Mouse (Mus musculus): ENCODE results near the gene Susd3. TPM values are rescaled to one million over a fixed set of nuclear protein-coding genes. Genes with fewer than 3 reads are reported as not detected.

The Susd3 gene
- total RNA-seq, 2 experiments from 2014 or later: 0.47 to 1.0 TPM

- DNase-seq: no peak
Observed at GRCm38 (mm10) chr13:49212711-49213500, 35.6 kb downstream of the Susd3 start.

GRCm38 (mm10) chr13:49209306-49209705 is 39.2 kb downstream of the Susd3 start:
- DNase-seq: no peak

- DNase-seq: no peak
Observed at GRCm38 (mm10) chr13:49206341-49206740, 42.2 kb downstream of the Susd3 start.

DNA sequence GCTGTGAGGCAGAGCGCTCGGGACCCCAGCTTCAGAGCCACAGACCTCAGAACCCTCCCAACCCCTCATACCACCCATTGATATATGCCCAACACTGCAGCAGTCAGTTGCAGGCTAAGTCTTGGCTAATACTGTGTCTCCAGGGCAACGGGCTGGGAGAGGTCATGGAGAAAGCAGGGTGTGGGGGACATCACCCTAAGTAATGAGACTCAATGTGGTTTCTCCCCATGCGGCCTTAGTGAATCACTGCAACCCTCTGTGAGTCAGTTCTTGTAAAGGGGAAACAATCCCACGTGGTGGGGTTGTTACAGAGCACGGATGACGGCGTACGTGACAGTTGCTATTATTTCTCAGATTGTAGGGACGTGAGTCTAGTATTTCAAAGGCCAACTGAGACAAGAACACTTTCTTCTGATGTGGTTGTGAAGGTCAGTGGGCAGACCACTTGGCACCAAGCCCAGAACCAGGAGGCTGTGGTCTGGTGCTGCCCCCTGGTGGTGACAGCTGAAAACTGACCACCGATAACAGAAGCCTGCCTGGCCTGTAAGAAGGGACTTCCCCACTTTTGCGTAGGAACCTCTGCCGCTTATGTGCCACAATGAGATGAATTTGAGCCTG is 43.0 kb downstream of the Susd3 start:
- DNase-seq: peak; percentile 88

GRCm38 (mm10) chr13:49202556-49202955 is 46.0 kb downstream of the Susd3 start:
- no peak for DNase-seq

DNA sequence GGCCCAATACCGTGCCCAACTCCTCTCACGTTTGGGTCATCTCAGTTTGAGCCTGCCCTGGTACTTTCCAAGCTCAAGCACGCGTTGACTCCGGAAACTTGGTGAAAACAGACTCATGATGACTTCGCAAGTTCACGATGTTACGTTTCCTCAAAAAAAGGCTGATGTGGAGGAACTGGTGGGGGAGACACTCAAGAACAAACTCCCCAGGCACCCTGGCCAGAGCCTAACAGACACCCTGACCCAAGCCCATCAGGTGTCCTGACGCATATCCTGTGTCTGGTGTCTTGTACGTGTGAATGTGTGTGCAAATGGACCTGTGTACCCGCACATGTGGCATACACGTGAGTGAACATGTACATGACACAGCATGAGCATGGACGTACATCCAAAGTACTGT is 47.8 kb downstream of the Susd3 start:
- no peak for DNase-seq

DNA sequence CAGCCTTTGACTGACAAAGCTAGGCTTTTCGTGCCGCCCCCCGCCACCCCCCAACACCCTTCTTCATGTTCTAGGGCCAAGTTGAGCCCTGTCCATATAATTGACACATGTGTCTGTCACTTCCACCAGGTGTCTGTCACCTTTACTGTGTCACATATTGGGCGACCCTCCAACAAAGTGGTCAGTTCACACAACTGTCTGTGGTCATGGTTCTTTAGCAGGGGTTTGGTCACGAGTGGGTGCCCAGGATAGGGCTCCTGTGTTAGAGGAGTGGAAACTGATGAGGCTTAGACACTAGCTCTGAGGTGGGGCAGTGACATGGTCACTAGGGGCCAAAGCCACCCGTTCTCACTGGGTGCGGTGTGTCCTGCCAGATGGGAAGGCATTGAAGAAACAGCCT is 48.6 kb downstream of the Susd3 start:
- DNase-seq: no peak

- no peak for DNase-seq
Observed at GRCm38 (mm10) chr13:49198734-49199133, 49.8 kb downstream of the Susd3 start.

DNA sequence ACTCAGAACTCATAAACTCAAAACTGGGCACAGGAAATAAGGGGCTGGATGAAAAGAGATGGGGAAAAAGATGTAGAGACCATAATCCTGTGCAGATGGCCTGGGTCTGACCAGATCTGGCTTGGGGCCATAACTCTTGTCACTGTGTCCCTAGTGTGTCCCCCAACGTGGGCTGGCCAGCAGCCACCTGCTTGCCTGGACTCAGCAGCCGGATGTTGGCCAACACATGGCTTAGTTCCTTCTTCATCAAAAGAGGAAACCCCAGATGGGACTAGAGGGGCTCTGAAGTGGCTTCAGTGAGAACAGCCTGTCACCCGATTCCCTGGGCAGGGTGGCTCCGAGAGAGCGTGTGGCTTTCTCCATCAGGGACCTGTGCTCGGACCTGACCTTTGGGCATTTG is 51.7 kb downstream of the Susd3 start:
- no peak for DNase-seq

DNA sequence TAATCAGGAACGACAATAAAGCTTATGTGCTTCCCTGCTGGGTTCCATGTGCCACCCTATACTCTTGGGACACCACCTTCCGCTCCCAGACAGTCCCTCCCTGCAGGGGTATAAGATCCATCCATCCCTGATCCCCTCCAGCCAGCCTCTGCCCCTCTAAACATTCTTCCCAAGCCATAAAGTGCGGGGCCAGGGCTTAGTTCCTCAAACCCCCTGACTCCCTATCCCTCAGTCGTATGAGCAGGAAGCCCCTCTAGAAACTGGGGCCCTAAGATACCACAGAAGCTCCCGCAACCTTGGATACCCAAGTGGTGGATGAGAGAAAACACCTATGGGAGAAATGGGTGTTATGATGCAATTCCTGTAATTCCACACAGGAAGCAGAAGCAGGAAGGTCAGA is 52.3 kb downstream of the Susd3 start:
- no peak for DNase-seq

DNA sequence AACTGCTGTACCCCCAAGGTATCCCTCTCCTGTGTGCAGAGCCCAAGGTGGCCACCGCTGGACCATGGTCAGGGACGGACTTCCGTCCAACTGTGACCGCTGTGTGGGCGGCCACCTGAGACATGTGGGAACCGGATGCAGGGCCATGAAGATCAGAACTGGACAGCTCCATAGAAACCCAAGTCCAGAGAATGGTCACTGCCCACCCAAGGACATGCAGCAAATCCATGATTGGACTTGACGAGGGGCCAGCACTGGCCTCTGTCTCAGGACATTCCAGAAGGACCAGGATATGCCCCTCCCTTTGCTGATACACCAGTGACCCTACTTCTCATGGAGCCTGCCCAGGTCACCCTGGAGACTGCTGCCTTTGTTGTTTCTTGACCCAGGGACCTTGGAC is 52.9 kb downstream of the Susd3 start:
- no peak for DNase-seq

DNA sequence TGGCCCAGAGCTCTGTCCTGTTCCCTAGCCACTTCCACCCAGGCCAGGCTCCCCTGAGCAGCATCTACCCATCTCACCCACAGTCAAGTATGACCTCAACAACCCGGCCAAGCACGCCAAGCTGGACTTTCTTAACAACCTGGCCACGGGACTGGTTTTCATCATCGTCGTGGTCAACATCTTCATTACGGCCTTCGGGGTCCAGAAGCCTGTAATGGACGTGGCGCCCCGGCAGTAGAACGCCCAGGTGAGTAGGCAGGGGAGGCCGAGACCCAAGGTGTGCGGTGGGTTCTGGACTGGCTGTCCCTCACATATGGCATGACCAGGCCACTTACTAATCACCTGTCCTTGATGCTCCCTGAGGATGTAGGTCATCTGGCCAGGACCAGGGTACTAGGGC is 53.7 kb downstream of the Susd3 start:
- no peak for DNase-seq

- DNase-seq: no peak
Observed at GRCm38 (mm10) chr13:49193650-49194049, 54.9 kb downstream of the Susd3 start.

GRCm38 (mm10) chr13:49192156-49192855 is 56.2 kb downstream of the Susd3 start:
- DNase-seq: no peak

GRCm38 (mm10) chr13:49191673-49192035 is 56.9 kb downstream of the Susd3 start:
- DNase-seq: no peak

GRCm38 (mm10) chr13:49190876-49191672 is 57.4 kb downstream of the Susd3 start:
- no peak for DNase-seq

DNA sequence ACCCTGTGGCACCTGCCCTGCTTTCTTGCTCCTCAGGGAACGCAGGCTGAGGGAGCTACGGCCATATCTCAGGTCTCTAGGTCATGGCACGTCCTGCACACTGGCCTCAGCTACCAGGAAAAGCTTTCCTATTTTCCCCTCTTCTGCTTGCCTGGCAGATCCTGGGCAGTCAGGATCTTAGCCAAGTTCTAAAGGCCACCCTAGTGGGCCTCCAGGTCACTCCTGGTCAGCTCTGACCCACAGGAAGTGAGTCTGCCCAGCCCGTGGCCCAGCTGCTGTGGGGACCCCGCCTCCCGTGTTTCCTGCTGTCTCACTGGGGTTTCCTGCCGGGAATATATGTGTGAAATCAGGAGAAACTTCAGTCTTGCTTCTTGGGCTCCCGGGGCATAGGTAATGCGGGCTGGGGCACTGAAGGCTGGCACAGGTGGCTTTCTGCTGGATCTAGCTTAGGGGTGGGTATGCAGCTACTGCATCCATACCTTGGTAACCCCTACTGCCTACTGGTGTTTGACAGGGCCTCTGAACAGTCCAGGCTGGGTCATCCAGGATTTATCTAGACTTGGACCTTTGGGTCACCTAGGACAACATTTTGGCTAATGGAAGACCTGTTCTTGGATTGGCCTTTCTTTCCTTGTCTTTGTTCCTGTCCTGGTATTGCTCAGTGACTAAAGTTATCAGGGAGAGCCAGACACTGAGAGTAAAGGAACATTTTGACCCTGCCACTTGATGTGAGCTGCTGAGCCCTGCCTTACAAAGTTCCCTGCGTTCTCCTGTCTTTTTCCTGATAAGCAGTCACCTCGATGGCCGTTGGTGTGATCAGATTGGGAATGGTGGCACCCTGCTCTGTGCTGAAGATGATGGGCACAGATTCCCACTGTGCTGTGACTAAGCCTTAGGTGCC is 58.3 kb downstream of the Susd3 start:
- no peak for DNase-seq

DNA sequence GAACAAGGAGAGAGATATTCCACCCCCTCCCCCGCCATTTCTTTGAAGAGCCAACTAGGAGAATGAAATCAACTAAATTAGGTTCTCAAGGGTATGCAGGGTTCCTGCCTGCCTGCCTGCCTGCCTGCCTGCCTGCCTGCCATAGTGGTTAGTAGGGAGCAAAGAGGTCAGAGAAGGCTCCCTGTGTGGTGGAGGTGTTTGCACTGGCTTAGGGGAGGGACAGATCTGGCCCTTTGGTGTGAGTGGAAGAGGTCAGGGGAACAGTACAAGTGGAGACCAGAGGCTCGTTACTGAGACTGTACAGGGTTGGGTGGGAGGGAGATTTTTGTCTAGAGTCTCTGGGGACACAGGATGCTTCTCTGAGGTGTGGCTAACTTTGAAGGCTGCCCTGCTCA is 59.5 kb downstream of the Susd3 start:
- no peak for DNase-seq

GRCm38 (mm10) chr13:49188219-49188965 is 60.1 kb downstream of the Susd3 start:
- DNase-seq: no peak

- DNase-seq: peak; percentile 92
Observed at GRCm38 (mm10) chr13:49187288-49188218, 61.0 kb downstream of the Susd3 start, which contains the start of gene Ninj1. Ninj1 (plus strand) TSS chr13:49187485.

All from gastrocnemius, postnatal 10 days (tissue).